Mouse (Mus musculus): ENCODE results near the gene Atg13.

GRCm38 (mm10) chr2:91711256-91711925 lies 1.0 kb upstream of the Atg13 start:
- TF ChIP-seq ZNF384 (IDR thresholded peaks at IDR 0.05; ENCODE audit: low read depth, low read length) (no peak), CHD2 (IDR thresholded peaks at IDR 0.05; ENCODE audit: low read depth, low read length) (no peak), MAFK (IDR thresholded peaks at IDR 0.05; ENCODE audit: insufficient read depth, low read depth, low read length) (no peak), ZC3H11A (IDR thresholded peaks at IDR 0.05; ENCODE audit: borderline replicate concordance, low read depth, low read length) (no peak)
